Mouse (Mus musculus): ENCODE measurements around the gene Tppp3. TPM values are rescaled to one million over a fixed set of nuclear protein-coding genes. Genes with fewer than 3 reads are reported as not detected.

Gene Tppp3
- total RNA-seq, 1 experiment, result 17.3 TPM

DNA sequence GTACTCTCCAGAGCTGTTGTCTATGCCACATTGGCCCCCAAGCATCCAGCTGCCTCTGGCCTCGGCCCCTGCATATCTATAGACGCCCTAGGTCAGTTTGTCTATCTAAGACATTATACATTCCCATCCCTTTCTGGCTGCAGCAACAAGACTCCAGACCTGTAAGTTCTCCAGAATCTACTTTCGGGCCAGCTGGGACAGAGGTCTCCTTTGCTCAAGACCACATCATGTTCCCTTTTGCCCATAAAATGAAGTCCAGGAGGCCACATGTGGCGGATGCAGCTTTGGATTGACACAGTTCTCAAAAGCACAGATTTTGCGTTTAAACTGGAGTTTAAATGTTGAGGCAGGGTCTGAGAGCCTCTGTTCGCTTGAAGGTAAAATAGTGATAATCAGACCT lies 42.9 kb upstream of the Tppp3 start:
- Histone ChIP-seq H3K27ac (ENCODE audit: insufficient read depth, low read depth, low read length, poor library complexity, severe bottlenecking) (no peak overlapping the region), H3K9ac (ENCODE audit: insufficient read depth, low read depth, low read length, poor library complexity, severe bottlenecking) (no peak overlapping the region), H3K4me3 (ENCODE audit: insufficient read depth in 1 of 2, low read depth in 1 of 2, low read length in 2 of 2, poor library complexity in 1 of 2, severe bottlenecking in 1 of 2) (no peak overlapping the region), H3K9me3 (ENCODE audit: control insufficient read depth, insufficient read depth, low read depth, low read length) (no peaks in the 10 kb centered on the region), H3K36me3 (ENCODE audit: control insufficient read depth, insufficient read depth, low read length, poor library complexity, severe bottlenecking) (no peaks in the 10 kb centered on the region), H3K4me1 (ENCODE audit: control insufficient read depth in 2 of 2, insufficient read depth in 2 of 2, low read length in 2 of 2, poor library complexity in 1 of 2) (peaks cover 0 to 21% of the 10 kb centered on the region in 2 experiments; a peak in 2 of 4 replicates)
- TF ChIP-seq MAFK (IDR thresholded peaks at IDR 0.05; ENCODE audit: insufficient read depth, low read depth, low read length), result no peak
- TF ChIP-seq ZC3H11A (IDR thresholded peaks at IDR 0.05; ENCODE audit: borderline replicate concordance, low read depth, low read length), result no peak
- TF ChIP-seq HCFC1 (IDR thresholded peaks at IDR 0.05; ENCODE audit: borderline replicate concordance, insufficient read depth, low read length), result no peak
- no peak for TF ChIP-seq ZNF384 (IDR thresholded peaks at IDR 0.05; ENCODE audit: low read depth, low read length)
- TF ChIP-seq CHD2 (IDR thresholded peaks at IDR 0.05; ENCODE audit: low read depth, low read length), result no peak
- DNase-seq (ENCODE audit: low read depth, low spot score), result no peak
- in situ Hi-C loops (cut with MboI; ENCODE audit: low sequenced_read_pairs in 2 of 2, unreplicated experiment in 2 of 2), result no loop called here

DNA sequence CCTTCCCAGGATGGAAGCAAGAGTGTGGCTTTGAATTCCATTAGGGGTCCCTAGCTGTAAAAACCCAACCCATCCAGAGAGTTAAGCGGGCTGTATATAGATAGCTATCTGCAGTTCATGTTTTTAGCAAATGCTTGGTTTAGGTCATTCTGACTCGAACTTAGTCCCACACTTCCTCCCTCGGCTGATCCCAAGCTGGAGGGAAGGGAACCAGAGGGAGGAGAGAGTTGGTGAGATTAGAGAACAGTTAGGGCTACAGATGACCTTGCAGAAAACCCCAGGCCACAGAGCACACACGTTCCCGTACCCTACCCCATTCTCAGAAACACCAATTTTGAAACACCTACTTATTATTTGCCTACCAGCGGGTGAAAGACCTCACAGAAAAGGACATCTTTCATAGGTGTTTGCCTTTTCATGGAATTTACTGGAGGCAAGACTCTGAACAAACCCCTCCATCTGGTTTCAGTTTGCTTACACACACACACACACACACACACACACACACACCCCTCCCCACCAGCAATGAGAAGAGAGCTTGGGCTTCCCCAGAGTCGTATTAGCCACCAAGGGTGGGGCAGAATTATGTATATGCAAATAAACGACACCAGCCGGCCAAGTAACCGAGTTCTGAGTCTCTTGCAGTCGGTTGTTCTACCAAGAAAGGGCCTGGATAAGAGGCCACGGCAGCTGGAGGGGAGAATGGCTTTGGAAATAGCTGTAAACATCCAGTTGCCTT lies 38.8 kb upstream of the Tppp3 start:
- Histone ChIP-seq H3K9ac (ENCODE audit: insufficient read depth, low read depth, low read length, poor library complexity, severe bottlenecking) (no peak overlapping the region), H3K4me1 (ENCODE audit: control insufficient read depth in 2 of 2, insufficient read depth in 2 of 2, low read length in 2 of 2, poor library complexity in 1 of 2) (peaks cover 0 to 14% of the 10 kb centered on the region in 2 experiments; a peak in 2 of 4 replicates), H3K36me3 (ENCODE audit: control insufficient read depth, insufficient read depth, low read length, poor library complexity, severe bottlenecking) (no peaks in the 10 kb centered on the region), H3K9me3 (ENCODE audit: control insufficient read depth, insufficient read depth, low read depth, low read length) (no peaks in the 10 kb centered on the region), H3K4me3 (ENCODE audit: insufficient read depth in 1 of 2, low read depth in 1 of 2, low read length in 2 of 2, poor library complexity in 1 of 2, severe bottlenecking in 1 of 2) (no peak overlapping the region), H3K27ac (ENCODE audit: insufficient read depth, low read depth, low read length, poor library complexity, severe bottlenecking) (no peak overlapping the region)
- in situ Hi-C loops (cut with MboI; ENCODE audit: low sequenced_read_pairs in 2 of 2, unreplicated experiment in 2 of 2), result no loop called here
- DNase-seq (ENCODE audit: low read depth, low spot score), result no peak
- TF ChIP-seq ZNF384 (IDR thresholded peaks at IDR 0.05; ENCODE audit: low read depth, low read length), result no peak
- no peak for TF ChIP-seq HCFC1 (IDR thresholded peaks at IDR 0.05; ENCODE audit: borderline replicate concordance, insufficient read depth, low read length)
- TF ChIP-seq ZC3H11A (IDR thresholded peaks at IDR 0.05; ENCODE audit: borderline replicate concordance, low read depth, low read length), result no peak
- no peak for TF ChIP-seq CHD2 (IDR thresholded peaks at IDR 0.05; ENCODE audit: low read depth, low read length)

DNA sequence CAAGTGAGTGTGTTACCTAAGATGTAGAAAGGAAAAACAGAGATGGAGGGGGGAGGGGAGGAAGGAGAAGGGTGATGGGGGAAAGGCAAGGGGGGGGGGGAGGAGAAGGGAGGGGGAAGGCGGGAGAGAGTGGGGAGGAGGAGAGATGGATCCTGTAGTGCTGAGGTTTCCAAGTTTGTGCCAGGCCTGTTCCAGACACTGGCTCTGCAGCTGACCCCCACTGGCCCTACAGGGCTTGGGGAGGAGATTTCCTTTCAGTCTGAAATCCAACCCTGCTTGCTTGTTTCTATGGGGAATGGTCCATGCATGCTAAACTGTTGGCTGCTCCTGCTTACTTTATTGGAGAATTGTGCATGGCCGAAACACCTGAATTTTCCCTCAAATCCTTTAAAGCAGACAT lies 37.4 kb upstream of the Tppp3 start:
- H3K4me1 ChIP-seq (ENCODE audit: control insufficient read depth in 2 of 2, insufficient read depth in 2 of 2, low read length in 2 of 2, poor library complexity in 1 of 2), result peaks cover 2 to 8% of the 10 kb centered on the region in 2 experiments; a peak in 1 of 4 replicates
- no peak overlapping the region for H3K9ac ChIP-seq (ENCODE audit: insufficient read depth, low read depth, low read length, poor library complexity, severe bottlenecking)
- no peak for DNase-seq (ENCODE audit: low read depth, low spot score)
- no peak overlapping the region for H3K4me3 ChIP-seq (ENCODE audit: insufficient read depth in 1 of 2, low read depth in 1 of 2, low read length in 2 of 2, poor library complexity in 1 of 2, severe bottlenecking in 1 of 2)
- H3K27ac ChIP-seq (ENCODE audit: insufficient read depth, low read depth, low read length, poor library complexity, severe bottlenecking), result no peak overlapping the region
- in situ Hi-C loops (cut with MboI; ENCODE audit: low sequenced_read_pairs in 2 of 2, unreplicated experiment in 2 of 2), result no loop called here
- TF ChIP-seq ZNF384 (IDR thresholded peaks at IDR 0.05; ENCODE audit: low read depth, low read length) (no peak), HCFC1 (IDR thresholded peaks at IDR 0.05; ENCODE audit: borderline replicate concordance, insufficient read depth, low read length) (no peak), MAFK (IDR thresholded peaks at IDR 0.05; ENCODE audit: insufficient read depth, low read depth, low read length) (no peak), CHD2 (IDR thresholded peaks at IDR 0.05; ENCODE audit: low read depth, low read length) (no peak), ZC3H11A (IDR thresholded peaks at IDR 0.05; ENCODE audit: borderline replicate concordance, low read depth, low read length) (no peak)
- H3K9me3 ChIP-seq (ENCODE audit: control insufficient read depth, insufficient read depth, low read depth, low read length), result no peaks in the 10 kb centered on the region
- no peaks in the 10 kb centered on the region for H3K36me3 ChIP-seq (ENCODE audit: control insufficient read depth, insufficient read depth, low read length, poor library complexity, severe bottlenecking)

DNA sequence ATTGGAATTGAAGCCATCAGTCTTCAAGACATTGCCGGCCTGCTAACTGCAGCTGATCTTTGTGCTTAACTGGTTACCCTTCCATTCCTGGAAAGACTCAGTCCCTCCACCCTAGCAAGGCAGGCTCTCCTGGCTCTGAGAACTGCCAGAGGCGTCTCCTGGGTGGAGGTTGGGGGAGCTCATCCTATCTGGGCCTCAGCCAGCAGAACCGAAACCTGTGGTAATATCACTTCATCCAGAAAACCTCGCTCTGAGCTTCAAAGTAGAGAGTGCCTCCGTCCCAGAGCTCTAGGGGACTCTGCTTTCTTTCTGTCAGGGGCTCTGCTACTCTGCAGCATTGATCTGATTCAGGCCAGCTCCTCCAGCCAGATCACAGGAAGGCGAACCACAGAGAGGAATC lies 35.7 kb upstream of the Tppp3 start:
- no peaks in the 10 kb centered on the region for H3K9me3 ChIP-seq (ENCODE audit: control insufficient read depth, insufficient read depth, low read depth, low read length)
- peaks cover 2 to 8% of the 10 kb centered on the region in 2 experiments; a peak in 1 of 4 replicates for H3K4me1 ChIP-seq (ENCODE audit: control insufficient read depth in 2 of 2, insufficient read depth in 2 of 2, low read length in 2 of 2, poor library complexity in 1 of 2)
- no peaks in the 10 kb centered on the region for H3K36me3 ChIP-seq (ENCODE audit: control insufficient read depth, insufficient read depth, low read length, poor library complexity, severe bottlenecking)
- H3K9ac ChIP-seq (ENCODE audit: insufficient read depth, low read depth, low read length, poor library complexity, severe bottlenecking), result no peak overlapping the region
- in situ Hi-C loops (cut with MboI; ENCODE audit: low sequenced_read_pairs in 2 of 2, unreplicated experiment in 2 of 2), result no loop called here
- H3K27ac ChIP-seq (ENCODE audit: insufficient read depth, low read depth, low read length, poor library complexity, severe bottlenecking), result no peak overlapping the region
- no peak overlapping the region for H3K4me3 ChIP-seq (ENCODE audit: insufficient read depth in 1 of 2, low read depth in 1 of 2, low read length in 2 of 2, poor library complexity in 1 of 2, severe bottlenecking in 1 of 2)
- no peak for TF ChIP-seq ZC3H11A (IDR thresholded peaks at IDR 0.05; ENCODE audit: borderline replicate concordance, low read depth, low read length)
- TF ChIP-seq MAFK (IDR thresholded peaks at IDR 0.05; ENCODE audit: insufficient read depth, low read depth, low read length), result no peak
- TF ChIP-seq ZNF384 (IDR thresholded peaks at IDR 0.05; ENCODE audit: low read depth, low read length), result no peak
- no peak for TF ChIP-seq CHD2 (IDR thresholded peaks at IDR 0.05; ENCODE audit: low read depth, low read length)
- no peak for TF ChIP-seq HCFC1 (IDR thresholded peaks at IDR 0.05; ENCODE audit: borderline replicate concordance, insufficient read depth, low read length)
- DNase-seq (ENCODE audit: low read depth, low spot score), result no peak

Data from ES-E14 (cell line).